Mouse (Mus musculus) embryonic fibroblast, embryonic 13.5 days (primary cell): ENCODE data around the gene Slc25a30.

ENCODE experiments used
- CTCF ChIP-seq: IDR thresholded peaks from 2 replicates; pipeline ENCODE4 v1.5.1; 2011; ENCODE audit warnings: mild to moderate bottlenecking, control low read depth, low read length, moderate library complexity, borderline replicate concordance; ENCODE audit not compliant: insufficient read depth
- POLR2A ChIP-seq: IDR thresholded peaks from 2 replicates; pipeline ENCODE4 v1.6.1; 2011; ENCODE audit warnings: low read depth, mild to moderate bottlenecking, control low read depth, low read length, moderate library complexity

DNA sequence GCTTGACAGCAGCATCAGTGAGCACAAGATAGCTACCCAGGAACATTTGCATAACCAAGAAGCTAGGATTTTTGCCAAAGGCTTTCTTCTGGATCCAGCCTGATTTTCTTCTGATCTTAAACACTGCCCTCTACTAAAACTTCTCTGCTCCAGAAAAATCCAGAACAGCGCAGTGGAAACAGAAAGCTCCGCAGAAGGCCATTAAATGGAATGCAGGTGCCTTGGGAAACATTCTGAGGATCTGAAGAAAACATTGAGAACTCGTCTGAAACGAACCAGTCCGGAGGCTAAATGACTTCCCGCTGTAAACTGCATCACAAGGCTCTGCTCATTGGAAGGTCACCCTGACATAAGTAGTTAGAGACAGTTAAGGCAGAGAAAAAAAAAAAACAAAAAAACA lies 23.1 kb upstream of the Slc25a30 start:
- TF ChIP-seq CTCF (no peak), POLR2A (no peak)
